Mouse (Mus musculus): Measurements from ENCODE around the gene Bnc2. TPM values are rescaled to one million over a fixed set of nuclear protein-coding genes. Genes with fewer than 3 reads are reported as not detected.

Bnc2 gene
- polyA plus RNA-seq, 1 experiment from 2014 or later = 4.3 TPM

DNA sequence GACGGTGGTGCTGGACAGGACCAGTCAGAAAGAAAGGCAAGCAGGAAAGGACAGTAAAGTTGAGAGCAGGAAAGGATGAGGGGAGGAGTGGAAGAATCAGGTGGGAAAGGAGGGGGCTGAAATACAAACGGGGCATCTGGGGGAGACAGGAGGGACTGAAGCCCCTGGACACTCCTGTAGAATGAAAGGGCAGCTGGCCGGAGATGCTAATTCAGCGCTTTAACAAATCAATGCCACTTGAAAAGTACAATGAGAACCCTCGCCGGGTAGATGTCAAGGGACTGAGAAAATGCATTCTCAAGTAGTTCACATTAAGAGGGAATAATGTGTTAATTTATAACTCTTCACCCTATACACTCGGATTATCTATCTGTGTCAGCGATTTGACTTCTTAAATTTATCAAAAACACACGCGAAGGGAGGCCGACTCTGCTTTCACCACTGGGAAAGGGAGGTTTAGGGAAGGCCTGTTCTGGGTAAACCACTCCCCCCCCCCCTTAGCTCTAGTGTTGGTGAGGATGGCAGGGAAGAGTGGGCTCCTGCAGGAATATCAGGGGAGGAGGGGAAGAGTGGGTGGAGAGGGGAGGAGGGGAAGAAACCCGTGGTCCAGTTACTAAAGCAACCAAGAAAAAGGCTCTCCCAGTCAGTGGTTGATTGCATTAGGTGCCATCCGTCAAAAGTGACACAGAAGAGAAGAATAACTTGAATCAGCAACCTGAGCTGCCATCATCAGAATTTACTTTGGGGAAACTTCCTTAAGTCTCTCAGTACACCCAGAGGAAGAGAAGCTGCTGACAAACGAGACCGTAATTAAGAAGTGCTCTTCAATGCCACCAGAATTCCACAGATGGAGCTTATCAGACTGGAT is 147.8 kb downstream of the Bnc2 start:
- peak overlapping the region; percentile 34 for H3K4me3 ChIP-seq
- 9% methylated on average over 15 of the region's 15 CpGs for WGBS
- H3K9me3 ChIP-seq (replicated peaks) = no peaks in the 10 kb centered on the region
- peak overlapping the region; percentile 58 for H3K27ac ChIP-seq (replicated peaks)
- no peaks in the 10 kb centered on the region for H3K36me3 ChIP-seq
- peak; percentile 35 for DNase-seq (ENCODE audit: low spot score)
- peaks cover 57% of the 10 kb centered on the region for H3K4me1 ChIP-seq
- peaks cover 44% of the 10 kb centered on the region for H3K27me3 ChIP-seq (ENCODE audit: low read depth, poor library complexity, severe bottlenecking)

- Histone ChIP-seq H3K4me1 (peaks cover 47% of the 10 kb centered on the region), H3K36me3 (no peaks in the 10 kb centered on the region), H3K27ac (replicated peaks) (peak overlapping the region; percentile 55; the same call in 1 of the 2 replicates), H3K27me3 (ENCODE audit: low read depth, poor library complexity, severe bottlenecking) (peaks cover 39% of the 10 kb centered on the region), H3K9me3 (replicated peaks) (no peaks in the 10 kb centered on the region), H3K4me3 (no peak overlapping the region)
- DNase-seq (ENCODE audit: low spot score) = peak; percentile 19
- 46% methylated on average over 4 of the region's 4 CpGs for WGBS
Observed at GRCm38 (mm10) chr4:84523651-84524221, 151.3 kb downstream of the Bnc2 start.

- no peaks in the 10 kb centered on the region for H3K9me3 ChIP-seq (replicated peaks)
- peaks cover 39% of the 10 kb centered on the region for H3K27me3 ChIP-seq (ENCODE audit: low read depth, poor library complexity, severe bottlenecking)
- H3K4me3 ChIP-seq = no peak overlapping the region
- H3K27ac ChIP-seq (replicated peaks) = peak overlapping the region; percentile 55; the same call in 1 of the 2 replicates
- 17% methylated on average over 5 of the region's 5 CpGs for WGBS
- peak; percentile 20 for DNase-seq (ENCODE audit: low spot score)
- H3K4me1 ChIP-seq = peaks cover 42% of the 10 kb centered on the region
- H3K36me3 ChIP-seq = no peaks in the 10 kb centered on the region
Observed at GRCm38 (mm10) chr4:84523211-84523610, 151.9 kb downstream of the Bnc2 start.

DNA sequence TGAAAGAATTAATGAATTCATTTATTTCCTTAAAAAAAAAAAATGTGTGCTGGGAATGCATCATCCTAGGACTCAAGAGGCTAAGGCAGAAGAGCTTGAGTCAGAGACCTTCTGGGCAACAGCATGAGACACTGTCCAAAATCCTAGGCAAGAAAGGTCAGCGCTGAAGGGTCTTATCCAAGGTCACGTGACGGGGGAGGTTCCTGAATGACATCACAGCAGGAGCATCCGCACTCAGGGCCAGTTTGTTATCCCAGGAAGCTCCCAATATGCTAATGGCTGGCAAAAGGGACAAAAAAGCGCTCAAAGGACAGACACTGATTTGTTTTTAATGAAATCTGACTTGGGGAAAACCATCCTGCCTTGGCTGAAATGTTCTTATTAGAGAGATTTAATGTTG is 153.5 kb downstream of the Bnc2 start:
- no peak overlapping the region for H3K4me3 ChIP-seq
- H3K27me3 ChIP-seq (ENCODE audit: low read depth, poor library complexity, severe bottlenecking) = peaks cover 39% of the 10 kb centered on the region
- DNase-seq (ENCODE audit: low spot score) = no peak
- peaks cover 26% of the 10 kb centered on the region for H3K4me1 ChIP-seq
- H3K27ac ChIP-seq (replicated peaks) = no peak overlapping the region
- no peaks in the 10 kb centered on the region for H3K9me3 ChIP-seq (replicated peaks)
- 77% methylated on average over 5 of the region's 5 CpGs for WGBS
- H3K36me3 ChIP-seq = no peaks in the 10 kb centered on the region

DNA sequence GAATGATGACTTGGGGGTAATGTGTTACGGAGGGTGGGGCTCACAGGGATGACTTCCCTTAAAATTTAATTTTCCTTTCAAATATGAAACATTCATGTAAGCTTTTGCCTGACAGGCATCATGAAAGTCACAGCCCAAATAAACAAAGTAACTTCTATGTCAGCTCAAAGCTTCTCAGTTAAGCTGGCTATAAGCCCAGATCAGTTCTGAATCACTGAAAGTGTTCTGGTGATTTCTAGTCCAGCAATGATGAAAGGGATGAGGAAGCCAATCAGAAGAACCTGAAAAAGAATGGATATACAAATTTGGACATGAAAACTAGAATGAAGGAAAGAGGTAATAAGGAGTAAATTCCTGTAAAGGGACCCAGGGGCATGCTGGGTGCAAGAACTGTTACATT is 164.6 kb downstream of the Bnc2 start:
- Histone ChIP-seq H3K9me3 (replicated peaks) (no peaks in the 10 kb centered on the region), H3K27ac (replicated peaks) (no peak overlapping the region), H3K27me3 (ENCODE audit: low read depth, poor library complexity, severe bottlenecking) (no peaks in the 10 kb centered on the region; the same call in 1 of the 2 replicates), H3K4me3 (no peak overlapping the region), H3K4me1 (no peaks in the 10 kb centered on the region), H3K36me3 (no peaks in the 10 kb centered on the region)
- DNase-seq (ENCODE audit: low spot score) = no peak
- 92% methylated on average over 1 of the region's 1 CpGs for WGBS

DNA sequence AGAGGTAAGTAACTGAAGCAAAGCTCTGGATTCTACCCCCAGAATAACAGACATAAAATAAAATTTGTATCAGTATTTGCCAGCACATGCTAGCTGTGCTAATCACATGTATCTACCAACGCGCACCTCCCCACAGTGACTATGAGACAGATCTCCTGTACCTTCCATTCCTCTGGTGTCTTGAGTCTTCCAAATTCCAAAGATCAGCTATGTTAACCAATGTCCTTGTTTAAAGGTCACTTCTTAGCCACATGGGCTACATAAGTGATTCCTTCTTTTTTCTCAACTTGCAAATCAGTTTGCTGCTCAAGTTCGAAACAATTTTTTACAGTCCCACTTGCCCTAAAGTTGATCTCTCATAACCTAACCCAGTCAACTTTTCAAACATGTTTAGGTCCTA is 167.5 kb downstream of the Bnc2 start:
- no peak overlapping the region for H3K4me3 ChIP-seq
- H3K4me1 ChIP-seq = no peaks in the 10 kb centered on the region
- DNase-seq (ENCODE audit: low spot score) = no peak
- WGBS = 98% methylated on average over 3 of the region's 3 CpGs
- no peaks in the 10 kb centered on the region for H3K27me3 ChIP-seq (ENCODE audit: low read depth, poor library complexity, severe bottlenecking)
- H3K27ac ChIP-seq (replicated peaks) = no peak overlapping the region
- H3K36me3 ChIP-seq = no peaks in the 10 kb centered on the region
- no peaks in the 10 kb centered on the region for H3K9me3 ChIP-seq (replicated peaks)

DNA sequence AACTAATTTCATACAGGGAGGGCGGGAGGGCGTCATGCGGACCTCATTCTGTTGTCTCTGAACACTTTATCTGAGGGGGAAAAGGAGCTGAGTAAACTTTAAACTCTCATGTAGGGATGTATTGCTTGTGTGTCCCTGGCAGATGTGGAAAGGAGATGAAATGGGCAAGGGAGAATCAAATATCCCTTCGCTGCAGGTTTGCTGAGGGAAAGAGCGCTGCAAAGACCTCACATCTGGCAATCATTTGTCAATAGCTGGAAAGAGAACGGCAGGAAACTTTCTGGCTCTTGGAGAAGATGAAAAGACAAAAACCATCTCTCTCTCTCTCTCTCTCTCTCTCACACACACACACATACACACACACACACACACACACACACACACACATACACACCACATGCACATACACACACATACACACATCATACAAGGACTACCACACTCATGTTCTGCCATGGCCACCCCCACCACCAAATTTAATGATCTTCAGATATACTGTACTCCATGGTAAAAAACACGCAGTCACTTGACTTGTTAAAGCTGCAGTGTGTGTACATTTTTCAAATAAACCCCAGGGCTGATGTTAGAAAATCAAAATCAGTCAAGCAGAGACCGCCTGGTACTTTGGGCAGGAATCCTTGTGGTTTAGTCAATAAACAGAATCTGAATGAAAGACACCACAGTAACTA is 172.3 kb downstream of the Bnc2 start:
- no peaks in the 10 kb centered on the region for H3K9me3 ChIP-seq (replicated peaks)
- H3K27me3 ChIP-seq (ENCODE audit: low read depth, poor library complexity, severe bottlenecking) = no peaks in the 10 kb centered on the region
- no peak overlapping the region for H3K27ac ChIP-seq (replicated peaks)
- H3K36me3 ChIP-seq = no peaks in the 10 kb centered on the region
- no peak for DNase-seq (ENCODE audit: low spot score)
- no peaks in the 10 kb centered on the region for H3K4me1 ChIP-seq
- WGBS = 80% methylated on average over 8 of the region's 8 CpGs
- no peak overlapping the region for H3K4me3 ChIP-seq

DNA sequence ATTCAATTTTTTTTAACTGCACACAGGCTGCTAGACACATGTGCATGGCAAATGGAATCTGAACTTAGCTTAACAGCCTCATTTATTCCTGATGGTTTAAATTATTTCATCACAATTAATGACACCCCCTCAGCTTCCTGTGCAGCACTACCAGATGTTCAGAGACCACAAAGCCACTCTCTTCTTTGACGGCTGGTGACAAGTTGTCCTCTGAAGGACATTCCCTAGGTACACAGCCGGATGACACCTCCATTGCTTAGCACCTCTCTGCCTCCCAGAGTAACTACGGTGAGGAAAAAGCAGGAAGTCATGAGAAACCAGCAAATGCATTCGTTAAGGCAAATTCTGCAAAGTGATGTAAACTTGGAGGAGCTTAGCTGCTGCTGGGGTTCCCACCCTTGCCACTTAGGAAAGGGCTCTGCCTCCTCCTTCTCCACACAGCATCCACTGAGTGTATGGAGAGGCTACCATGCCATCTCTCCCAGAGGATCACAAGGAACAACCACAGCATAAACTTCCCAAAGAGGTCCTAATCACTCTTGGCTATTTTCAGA is 174.2 kb downstream of the Bnc2 start:
- 70% methylated on average over 4 of the region's 4 CpGs for WGBS
- no peaks in the 10 kb centered on the region for H3K27me3 ChIP-seq (ENCODE audit: low read depth, poor library complexity, severe bottlenecking)
- H3K36me3 ChIP-seq = no peaks in the 10 kb centered on the region
- H3K4me1 ChIP-seq = no peaks in the 10 kb centered on the region
- no peak for DNase-seq (ENCODE audit: low spot score)
- H3K4me3 ChIP-seq = no peak overlapping the region
- H3K9me3 ChIP-seq (replicated peaks) = no peaks in the 10 kb centered on the region
- no peak overlapping the region for H3K27ac ChIP-seq (replicated peaks)

DNA sequence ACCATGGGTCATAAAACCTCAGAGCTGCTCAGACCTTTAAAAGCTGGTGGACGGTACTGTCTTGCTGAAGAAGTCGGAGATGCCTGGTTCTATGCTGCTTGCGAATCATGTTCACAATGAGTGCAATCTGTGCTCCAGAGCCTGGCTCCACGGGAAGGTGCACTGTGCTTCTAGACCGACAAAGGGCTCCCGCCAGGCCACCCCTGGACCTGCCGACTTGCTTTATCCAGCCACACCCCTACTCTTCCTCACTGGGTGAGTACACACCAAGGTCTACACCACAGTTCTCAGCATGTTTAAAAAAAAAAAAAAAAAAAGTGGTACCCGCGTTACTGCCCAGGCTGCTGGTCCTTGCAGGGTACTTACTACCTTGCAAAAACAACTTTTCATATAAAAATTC is 174.8 kb downstream of the Bnc2 start:
- Histone ChIP-seq H3K9me3 (replicated peaks) (no peaks in the 10 kb centered on the region), H3K27ac (replicated peaks) (no peak overlapping the region), H3K27me3 (ENCODE audit: low read depth, poor library complexity, severe bottlenecking) (no peaks in the 10 kb centered on the region), H3K4me3 (no peak overlapping the region), H3K36me3 (no peaks in the 10 kb centered on the region), H3K4me1 (no peaks in the 10 kb centered on the region)
- DNase-seq (ENCODE audit: low spot score) = no peak
- WGBS = 79% methylated on average over 9 of the region's 9 CpGs

GRCm38 (mm10) chr4:84498469-84498868 is 176.6 kb downstream of the Bnc2 start:
- no peaks in the 10 kb centered on the region for H3K36me3 ChIP-seq
- H3K9me3 ChIP-seq (replicated peaks) = no peaks in the 10 kb centered on the region
- no peaks in the 10 kb centered on the region for H3K27me3 ChIP-seq (ENCODE audit: low read depth, poor library complexity, severe bottlenecking)
- no peaks in the 10 kb centered on the region for H3K4me1 ChIP-seq
- no peak overlapping the region for H3K4me3 ChIP-seq
- no peak overlapping the region for H3K27ac ChIP-seq (replicated peaks)
- DNase-seq (ENCODE audit: low spot score) = no peak
- WGBS = 96% methylated on average over 6 of the region's 6 CpGs

GRCm38 (mm10) chr4:84488323-84488722 is 186.8 kb downstream of the Bnc2 start:
- no peaks in the 10 kb centered on the region for H3K4me1 ChIP-seq
- H3K36me3 ChIP-seq = no peaks in the 10 kb centered on the region
- no peaks in the 10 kb centered on the region for H3K9me3 ChIP-seq (replicated peaks)
- no peaks in the 10 kb centered on the region for H3K27me3 ChIP-seq (ENCODE audit: low read depth, poor library complexity, severe bottlenecking)
- 84% methylated on average over 5 of the region's 5 CpGs for WGBS
- no peak overlapping the region for H3K27ac ChIP-seq (replicated peaks)
- no peak for DNase-seq (ENCODE audit: low spot score)
- no peak overlapping the region for H3K4me3 ChIP-seq

- Histone ChIP-seq H3K27ac (replicated peaks) (no peak overlapping the region), H3K36me3 (no peaks in the 10 kb centered on the region), H3K9me3 (replicated peaks) (no peaks in the 10 kb centered on the region), H3K4me1 (peaks cover 12% of the 10 kb centered on the region), H3K4me3 (no peak overlapping the region), H3K27me3 (ENCODE audit: low read depth, poor library complexity, severe bottlenecking) (no peaks in the 10 kb centered on the region)
- DNase-seq (ENCODE audit: low spot score) = no peak
- WGBS = 81% methylated on average over 6 of the region's 6 CpGs
Observed at GRCm38 (mm10) chr4:84482680-84483079, 192.4 kb downstream of the Bnc2 start.
